Mouse (Mus musculus) gastrocnemius, postnatal 36 days (tissue): ENCODE measurements around the gene Mup9. TPM values are rescaled to one million over a fixed set of nuclear protein-coding genes. Genes with fewer than 3 reads are reported as not detected.
"Not testable (repeated sequence)": the region's sequence is repeated elsewhere in the genome, so short reads cannot be mapped to it uniquely, and the experiment has no call there.

Experiments used
- DNase-seq, 2 experiments: peaks; one replicate each; pipeline ENCODE4 v3.0.0; 2022
- intact Hi-C: fragments of 180-260 bp; cut with DNase I; formaldehyde crosslinking; loops from one replicate; pipeline ENCODE4 v1.15.1; 2025
- long read RNA-seq, 2 experiments: library from polyadenylated mRNA; stranded (forward); transcript quantifications; one replicate each; pipeline ENCODE4 v2.0.0; 2021
- total RNA-seq, 2 experiments: library from RNA; stranded (reverse); gene quantifications; 2 replicates each; pipeline ENCODE4 v1.2.3; 2021

Mup9 gene
- total RNA-seq, result under 1 TPM; 0.62 to 0.64 TPM
- long read RNA-seq, experiment 1, result 0 reads
- long read RNA-seq, experiment 2, result 0 reads

DNA sequence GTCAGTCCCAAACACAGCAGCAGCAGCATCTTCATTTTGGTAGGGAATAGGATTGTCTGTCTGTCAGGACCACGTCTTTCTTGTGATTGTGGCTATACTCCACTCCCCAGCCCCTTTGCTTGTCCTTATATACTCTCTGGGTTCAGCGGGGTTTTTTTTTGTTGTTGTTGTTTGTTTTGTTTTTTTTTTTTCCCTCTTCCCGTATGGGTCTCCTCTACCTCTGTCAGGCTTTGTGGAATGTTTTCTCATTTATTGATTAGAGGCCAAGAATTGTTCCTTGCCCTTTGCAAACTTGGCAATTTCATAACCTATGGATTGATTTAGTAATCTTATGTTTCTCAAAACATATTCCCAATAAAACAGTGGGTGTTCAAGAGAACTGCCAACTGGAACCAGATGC, at the start of gene Mup9:
Gene Mup9 (minus strand): TSS at position 101 of the 400 bp plus-strand sequence.
- DNase-seq, intact Hi-C loops: not testable (repeated sequence)

Other genes starting within 250 kb of the Mup9 start
- not detected for gene Mup8, start 199.4 kb downstream of the Mup9 start, total RNA-seq
- gene Mup1, start 80.0 kb upstream of the Mup9 start, total RNA-seq, result not detected
- not detected for gene Mup10, start 160.2 kb upstream of the Mup9 start, total RNA-seq
- gene Mup11, start 240.5 kb upstream of the Mup9 start, total RNA-seq, result under 1 TPM; 0.30 to 0.74 TPM